Mouse (Mus musculus): ENCODE data around the gene Bsg. TPM values are rescaled to one million over a fixed set of nuclear protein-coding genes. Genes with fewer than 3 reads are reported as not detected.

Bsg gene
- 576 and 580 TPM in 2 replicates for polyA plus RNA-seq (2014; fragmentation: Nextera tagmentation; extraction: Ambion mirVana)

DNA sequence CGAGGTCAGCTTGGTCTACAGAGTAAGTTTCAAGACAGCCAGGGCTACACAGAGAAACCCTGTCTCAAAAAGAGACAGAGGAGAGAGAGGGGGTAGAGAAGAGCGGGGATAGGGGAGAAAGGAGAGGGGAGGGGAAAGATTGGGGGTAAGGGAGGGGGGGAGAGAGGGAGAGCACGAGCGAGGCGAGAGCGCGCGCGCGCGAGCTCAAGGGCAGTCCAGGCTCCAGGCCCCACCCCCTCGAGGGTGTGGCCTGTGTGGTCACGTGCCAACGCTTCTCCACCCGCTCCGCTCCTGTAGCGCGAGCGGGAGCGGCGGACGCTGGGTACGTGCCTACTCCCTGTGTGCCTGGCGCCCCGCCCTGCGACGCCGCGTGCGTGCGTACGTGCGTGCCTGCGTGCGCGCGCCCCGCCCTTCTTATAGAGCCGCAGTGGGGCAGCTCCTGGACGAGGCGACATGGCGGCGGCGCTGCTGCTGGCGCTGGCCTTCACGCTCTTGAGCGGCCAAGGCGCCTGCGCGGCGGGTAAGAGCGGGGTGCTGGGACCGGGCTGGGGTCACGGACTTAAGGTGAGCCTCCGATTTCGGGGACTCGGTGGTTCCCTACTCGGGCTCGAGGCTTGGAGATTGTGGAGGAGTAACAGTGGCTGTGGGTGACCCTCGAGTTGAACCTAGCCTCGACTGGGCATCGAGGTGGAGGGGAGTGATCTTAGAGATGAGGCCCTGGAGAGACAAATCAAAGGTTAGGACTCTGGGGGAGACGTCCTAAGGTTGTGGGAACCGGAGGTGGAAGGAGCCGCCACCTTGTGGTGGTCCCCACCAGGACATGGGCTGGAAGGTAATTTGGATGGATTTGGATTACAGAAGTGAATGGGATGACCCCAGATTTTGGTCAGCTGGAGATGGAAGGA lies at the start of gene Bsg:
Bsg (plus strand) TSS at position 427 of the 905 bp plus-strand sequence.
- Histone ChIP-seq H3K36me3 (ENCODE audit: control insufficient read depth, insufficient read depth, low read length) (peaks cover 4% of the 10 kb centered on the region; the same call in 1 of the 2 replicates), H3K9ac (ENCODE audit: low read length) (peak within 1 kb of the TSS; percentile 72), H3K27me3 (ENCODE audit: control insufficient read depth, insufficient read depth, low read length) (no peaks in the 10 kb centered on the region), H3K4me1 (ENCODE audit: control insufficient read depth, insufficient read depth, low read length) (peaks cover 21% of the 10 kb centered on the region), H3K27ac (ENCODE audit: low read depth, low read length) (peak within 1 kb of the TSS; percentile 8; the same call in 1 of the 2 replicates), H3K4me2 (peak within 1 kb of the TSS; percentile 99), H3K4me3 (ENCODE audit: low read depth, low read length) (peak within 1 kb of the TSS; percentile 52), H3K9me3 (ENCODE audit: control insufficient read depth, low read length) (no peaks in the 10 kb centered on the region)
- ATAC-seq (ENCODE audit: low FRiP score) (peak; percentile 97), DNase-seq (ENCODE audit: low spot score, missing footprints) (peak; percentile 100)
- 2% methylated on average over 47 of the region's 65 CpGs for WGBS

DNA sequence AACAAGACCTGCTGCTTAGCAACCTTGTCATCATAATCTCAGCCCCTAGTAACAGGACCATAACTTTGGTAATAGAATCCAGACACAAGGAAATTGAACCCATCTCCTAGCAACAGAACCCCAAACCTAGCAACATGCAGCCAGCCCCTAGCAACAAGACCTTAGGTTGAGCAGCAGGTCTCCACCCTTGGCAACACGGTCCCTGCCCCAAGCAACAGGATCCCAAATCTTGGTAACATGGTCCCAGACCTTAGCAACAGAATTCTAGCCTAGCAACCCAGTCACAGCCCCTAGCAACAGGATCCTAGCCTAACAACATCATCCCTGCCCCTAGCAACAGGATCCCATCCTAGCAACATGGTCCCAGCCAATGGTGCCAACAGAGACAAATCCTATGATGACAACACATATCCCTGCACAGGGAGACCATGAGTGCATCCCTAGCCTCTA lies 49.3 kb upstream of the Bsg start:
- no peaks in the 10 kb centered on the region for H3K9me3 ChIP-seq (ENCODE audit: control insufficient read depth, low read length)
- DNase-seq (ENCODE audit: low spot score, missing footprints) (peak; percentile 94), ATAC-seq (ENCODE audit: low FRiP score) (peak; percentile 89)
- no peaks in the 10 kb centered on the region for H3K36me3 ChIP-seq (ENCODE audit: control insufficient read depth, insufficient read depth, low read length)
- no peak overlapping the region for H3K4me2 ChIP-seq
- H3K9ac ChIP-seq (ENCODE audit: low read length), result no peak overlapping the region
- H3K4me1 ChIP-seq (ENCODE audit: control insufficient read depth, insufficient read depth, low read length), result peaks cover 8% of the 10 kb centered on the region
- WGBS, result 9% methylated on average over 1 of the region's 1 CpGs
- H3K4me3 ChIP-seq (ENCODE audit: low read depth, low read length), result no peak overlapping the region
- no peak overlapping the region for H3K27ac ChIP-seq (ENCODE audit: low read depth, low read length)
- no peaks in the 10 kb centered on the region; the same call in 1 of the 2 replicates for H3K27me3 ChIP-seq (ENCODE audit: control insufficient read depth, insufficient read depth, low read length)

DNA sequence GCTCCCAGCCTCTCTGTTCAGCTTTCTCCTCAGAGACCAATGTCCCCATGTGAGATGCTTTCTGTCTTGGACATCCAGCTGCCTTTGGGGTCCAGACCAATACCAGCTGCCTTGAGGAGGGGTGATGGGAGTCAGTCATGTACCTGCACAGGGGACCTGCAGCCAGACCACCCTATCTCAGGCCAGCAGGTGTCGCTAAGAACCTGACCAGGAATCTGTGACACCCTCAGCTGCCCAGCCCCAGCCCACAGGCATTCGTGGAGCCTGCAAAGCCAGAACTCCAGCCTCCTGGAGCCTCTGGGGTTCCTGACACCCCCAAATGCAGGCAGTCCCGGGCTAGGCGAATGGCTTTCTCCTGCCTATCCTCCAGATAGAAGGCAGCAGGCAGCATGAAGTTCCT lies 45.5 kb upstream of the Bsg start:
- no peak overlapping the region for H3K27ac ChIP-seq (ENCODE audit: low read depth, low read length)
- no peak overlapping the region for H3K4me2 ChIP-seq
- H3K4me3 ChIP-seq (ENCODE audit: low read depth, low read length), result no peak overlapping the region
- H3K4me1 ChIP-seq (ENCODE audit: control insufficient read depth, insufficient read depth, low read length), result peaks cover 8% of the 10 kb centered on the region
- no peaks in the 10 kb centered on the region for H3K27me3 ChIP-seq (ENCODE audit: control insufficient read depth, insufficient read depth, low read length)
- H3K9me3 ChIP-seq (ENCODE audit: control insufficient read depth, low read length), result no peaks in the 10 kb centered on the region
- no peaks in the 10 kb centered on the region for H3K36me3 ChIP-seq (ENCODE audit: control insufficient read depth, insufficient read depth, low read length)
- DNase-seq (ENCODE audit: low spot score, missing footprints) (no peak), ATAC-seq (ENCODE audit: low FRiP score) (no peak)
- 20% methylated on average over 4 of the region's 4 CpGs for WGBS
- no peak overlapping the region for H3K9ac ChIP-seq (ENCODE audit: low read length)

GRCm38 (mm10) chr10:79660298-79660697 lies 44.0 kb upstream of the Bsg start:
- no peak overlapping the region for H3K27ac ChIP-seq (ENCODE audit: low read depth, low read length)
- H3K27me3 ChIP-seq (ENCODE audit: control insufficient read depth, insufficient read depth, low read length), result no peaks in the 10 kb centered on the region
- WGBS, result 86% methylated on average over 2 of the region's 2 CpGs
- no peaks in the 10 kb centered on the region for H3K9me3 ChIP-seq (ENCODE audit: control insufficient read depth, low read length)
- no peak overlapping the region for H3K9ac ChIP-seq (ENCODE audit: low read length)
- ATAC-seq (ENCODE audit: low FRiP score) (no peak), DNase-seq (ENCODE audit: low spot score, missing footprints) (peak; percentile 79)
- H3K36me3 ChIP-seq (ENCODE audit: control insufficient read depth, insufficient read depth, low read length), result no peaks in the 10 kb centered on the region
- H3K4me3 ChIP-seq (ENCODE audit: low read depth, low read length), result no peak overlapping the region
- no peaks in the 10 kb centered on the region for H3K4me1 ChIP-seq (ENCODE audit: control insufficient read depth, insufficient read depth, low read length)
- H3K4me2 ChIP-seq, result no peak overlapping the region

- no peaks in the 10 kb centered on the region for H3K4me1 ChIP-seq (ENCODE audit: control insufficient read depth, insufficient read depth, low read length)
- H3K36me3 ChIP-seq (ENCODE audit: control insufficient read depth, insufficient read depth, low read length), result no peaks in the 10 kb centered on the region
- no peak overlapping the region for H3K4me2 ChIP-seq
- H3K27ac ChIP-seq (ENCODE audit: low read depth, low read length), result no peak overlapping the region
- no peaks in the 10 kb centered on the region for H3K27me3 ChIP-seq (ENCODE audit: control insufficient read depth, insufficient read depth, low read length)
- H3K4me3 ChIP-seq (ENCODE audit: low read depth, low read length), result no peak overlapping the region
- no peaks in the 10 kb centered on the region for H3K9me3 ChIP-seq (ENCODE audit: control insufficient read depth, low read length)
- ATAC-seq (ENCODE audit: low FRiP score) (no peak), DNase-seq (ENCODE audit: low spot score, missing footprints) (no peak)
- no peak overlapping the region for H3K9ac ChIP-seq (ENCODE audit: low read length)
- 57% methylated on average over 3 of the region's 3 CpGs for WGBS
Measured at GRCm38 (mm10) chr10:79661861-79662260, 42.4 kb upstream of the Bsg start.

DNA sequence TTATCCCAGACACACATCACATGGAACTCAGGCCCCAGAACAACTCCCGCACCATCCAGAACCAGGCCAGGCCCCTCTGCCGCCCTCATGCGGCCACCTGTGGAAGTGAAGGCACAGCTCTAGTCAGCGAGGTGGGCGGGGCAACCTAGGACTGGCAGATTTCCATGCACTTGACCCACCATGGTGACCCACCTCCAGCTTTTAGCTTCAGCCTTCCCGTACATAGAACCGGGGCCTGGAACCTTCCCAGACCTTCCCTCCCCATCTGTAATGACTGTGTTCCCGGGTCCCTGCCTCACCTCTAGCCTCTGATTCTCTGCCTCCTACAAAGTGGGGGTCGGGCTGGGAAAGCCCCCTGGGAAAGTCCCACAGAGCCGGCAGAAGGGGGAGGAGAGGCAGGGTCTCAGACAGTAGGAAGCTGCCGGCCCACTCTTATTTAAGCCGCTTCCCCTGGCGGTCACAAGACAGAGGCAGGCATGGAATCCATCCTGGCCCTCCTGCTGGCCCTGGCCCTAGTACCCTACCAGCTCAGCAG lies 40.1 kb upstream of the Bsg start, which contains the start of gene Madcam1:
Madcam1 (plus strand) TSS at position 429 of the 535 bp plus-strand sequence.
- ATAC-seq (ENCODE audit: low FRiP score) (peak; percentile 25), DNase-seq (ENCODE audit: low spot score, missing footprints) (peak; percentile 99)
- Histone ChIP-seq H3K27me3 (ENCODE audit: control insufficient read depth, insufficient read depth, low read length) (no peaks in the 10 kb centered on the region), H3K9ac (ENCODE audit: low read length) (no peak within 1 kb of the TSS), H3K4me1 (ENCODE audit: control insufficient read depth, insufficient read depth, low read length) (peaks cover 5% of the 10 kb centered on the region; the same call in 1 of the 2 replicates), H3K9me3 (ENCODE audit: control insufficient read depth, low read length) (no peaks in the 10 kb centered on the region), H3K4me2 (no peak within 1 kb of the TSS), H3K36me3 (ENCODE audit: control insufficient read depth, insufficient read depth, low read length) (no peaks in the 10 kb centered on the region), H3K27ac (ENCODE audit: low read depth, low read length) (no peak within 1 kb of the TSS), H3K4me3 (ENCODE audit: low read depth, low read length) (no peak within 1 kb of the TSS)
- WGBS, result 13% methylated on average over 13 of the region's 13 CpGs

- no peak overlapping the region for H3K4me2 ChIP-seq
- DNase-seq (ENCODE audit: low spot score, missing footprints) (no peak), ATAC-seq (ENCODE audit: low FRiP score) (no peak)
- H3K27ac ChIP-seq (ENCODE audit: low read depth, low read length), result no peak overlapping the region
- no peaks in the 10 kb centered on the region for H3K36me3 ChIP-seq (ENCODE audit: control insufficient read depth, insufficient read depth, low read length)
- H3K9me3 ChIP-seq (ENCODE audit: control insufficient read depth, low read length), result no peaks in the 10 kb centered on the region
- no peaks in the 10 kb centered on the region for H3K27me3 ChIP-seq (ENCODE audit: control insufficient read depth, insufficient read depth, low read length)
- no peak overlapping the region for H3K4me3 ChIP-seq (ENCODE audit: low read depth, low read length)
- WGBS, result 91% methylated on average over 8 of the region's 8 CpGs
- H3K9ac ChIP-seq (ENCODE audit: low read length), result no peak overlapping the region
- H3K4me1 ChIP-seq (ENCODE audit: control insufficient read depth, insufficient read depth, low read length), result peaks cover 6% of the 10 kb centered on the region
Measured at GRCm38 (mm10) chr10:79665051-79665450, 39.2 kb upstream of the Bsg start.

DNA sequence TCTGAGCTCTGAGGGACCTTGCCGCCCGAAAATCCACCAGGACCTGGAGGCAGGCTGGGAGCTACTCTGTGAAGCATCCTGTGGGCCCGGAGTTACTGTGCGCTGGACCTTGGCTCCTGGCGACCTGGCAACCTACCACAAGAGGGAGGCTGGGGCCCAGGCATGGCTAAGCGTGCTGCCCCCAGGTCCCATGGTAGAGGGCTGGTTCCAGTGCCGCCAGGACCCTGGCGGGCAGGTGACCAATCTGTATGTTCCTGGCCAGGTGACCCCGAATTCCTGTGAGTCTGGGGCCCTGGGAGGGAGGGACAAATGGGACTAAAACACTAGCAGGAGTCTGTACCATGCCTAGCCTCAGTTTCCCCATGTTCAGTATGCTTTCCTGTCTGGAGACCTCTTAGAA lies 37.8 kb upstream of the Bsg start:
- ATAC-seq (ENCODE audit: low FRiP score) (no peak), DNase-seq (ENCODE audit: low spot score, missing footprints) (no peak)
- H3K27ac ChIP-seq (ENCODE audit: low read depth, low read length), result no peak overlapping the region
- H3K4me1 ChIP-seq (ENCODE audit: control insufficient read depth, insufficient read depth, low read length), result peaks cover 17% of the 10 kb centered on the region
- H3K9me3 ChIP-seq (ENCODE audit: control insufficient read depth, low read length), result no peaks in the 10 kb centered on the region
- H3K27me3 ChIP-seq (ENCODE audit: control insufficient read depth, insufficient read depth, low read length), result no peaks in the 10 kb centered on the region
- WGBS, result 66% methylated on average over 9 of the region's 9 CpGs
- no peak overlapping the region for H3K4me2 ChIP-seq
- no peak overlapping the region for H3K9ac ChIP-seq (ENCODE audit: low read length)
- no peaks in the 10 kb centered on the region for H3K36me3 ChIP-seq (ENCODE audit: control insufficient read depth, insufficient read depth, low read length)
- H3K4me3 ChIP-seq (ENCODE audit: low read depth, low read length), result no peak overlapping the region

- Histone ChIP-seq H3K9ac (ENCODE audit: low read length) (peak overlapping the region; percentile 33; the same call in 1 of the 2 replicates), H3K4me3 (ENCODE audit: low read depth, low read length) (no peak overlapping the region), H3K9me3 (ENCODE audit: control insufficient read depth, low read length) (no peaks in the 10 kb centered on the region), H3K36me3 (ENCODE audit: control insufficient read depth, insufficient read depth, low read length) (no peaks in the 10 kb centered on the region), H3K27me3 (ENCODE audit: control insufficient read depth, insufficient read depth, low read length) (no peaks in the 10 kb centered on the region), H3K27ac (ENCODE audit: low read depth, low read length) (peak overlapping the region; percentile 96; the same call in 1 of the 2 replicates), H3K4me1 (ENCODE audit: control insufficient read depth, insufficient read depth, low read length) (peaks cover 17% of the 10 kb centered on the region), H3K4me2 (no peak overlapping the region; the same call in 1 of the 2 replicates)
- DNase-seq (ENCODE audit: low spot score, missing footprints) (no peak), ATAC-seq (ENCODE audit: low FRiP score) (no peak)
- 86% methylated on average over 5 of the region's 5 CpGs for WGBS
Measured at GRCm38 (mm10) chr10:79668076-79668475, 36.2 kb upstream of the Bsg start.
